Mouse (Mus musculus) embryo, embryonic 11 days (tissue): ENCODE measurements around the gene Pmm1.

ENCODE experiments used
- DNase-seq: peaks from one replicate; pipeline ENCODE4 v3.0.0-alpha.2; 2015

Pmm1 gene

GRCm38 (mm10) chr15:81955414-81955813 lies 5.3 kb downstream of the Pmm1 start:
- DNase-seq: no peak

- DNase-seq: no peak
These were observed 6.0 kb downstream of the Pmm1 start for GRCm38 (mm10) chr15:81954716-81955115.

DNA sequence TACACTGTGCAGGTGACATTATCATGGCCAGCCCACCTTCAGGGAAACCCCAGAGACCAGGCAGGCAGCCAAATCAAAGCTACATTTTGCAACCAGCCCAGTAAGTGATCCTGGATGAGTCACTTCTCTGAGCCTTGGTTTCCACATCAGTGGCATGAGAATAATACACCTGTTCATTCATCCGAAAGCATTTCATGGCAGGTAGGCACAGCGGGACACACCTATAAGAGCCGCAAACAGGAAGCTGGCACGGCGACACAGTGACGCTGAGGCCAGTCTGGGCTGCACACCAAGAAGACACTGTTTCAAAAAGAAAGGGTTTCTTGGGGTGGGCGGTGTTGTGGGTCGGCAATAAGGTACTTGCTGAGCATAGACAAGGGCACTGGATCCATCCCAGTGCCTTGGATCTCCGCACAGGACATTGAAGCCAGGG lies 6.6 kb downstream of the Pmm1 start:
- DNase-seq: no peak

GRCm38 (mm10) chr15:81952310-81952709 lies 8.4 kb downstream of the Pmm1 start:
- DNase-seq: no peak

DNA sequence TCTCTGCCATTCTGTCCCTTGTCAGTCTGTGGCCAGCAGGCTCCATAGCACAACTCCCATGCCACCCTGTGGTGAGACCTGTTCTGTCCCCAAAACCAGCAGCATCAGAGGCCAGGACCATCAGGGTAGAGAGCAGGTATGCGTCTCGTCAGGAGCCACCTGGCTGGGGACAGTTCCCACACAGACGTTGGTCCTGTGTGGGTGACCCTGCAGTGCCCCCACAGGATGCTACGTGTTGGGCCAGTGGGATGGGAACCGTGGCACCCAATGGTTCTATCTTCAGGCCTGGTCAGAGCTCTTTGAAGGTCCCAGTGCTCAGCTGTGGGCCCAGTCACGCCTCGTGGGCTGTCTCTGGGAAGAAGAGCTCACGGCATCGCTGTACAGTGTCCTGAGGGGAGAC lies 9.6 kb downstream of the Pmm1 start:
- DNase-seq: no peak

DNA sequence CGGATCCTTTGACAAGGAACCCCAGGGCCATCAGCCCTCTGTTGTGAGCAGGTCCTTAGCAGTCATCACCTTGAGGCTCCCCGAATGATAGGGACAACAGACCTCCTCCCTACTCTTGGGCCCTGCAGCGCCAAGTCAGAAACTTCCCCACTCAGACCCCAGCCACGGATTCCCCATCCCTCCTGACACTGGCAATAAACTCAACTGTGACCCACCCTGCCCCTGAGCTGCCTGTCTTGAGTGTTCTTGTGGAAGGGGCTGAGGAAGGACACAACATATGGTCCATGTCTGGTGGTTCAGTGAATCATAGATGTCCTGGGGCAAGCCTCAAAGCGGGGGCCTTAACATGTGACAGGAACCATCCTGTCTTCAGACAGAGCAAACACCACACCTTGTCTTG lies 10.0 kb downstream of the Pmm1 start:
- no peak for DNase-seq

GRCm38 (mm10) chr15:81949476-81950131 lies 11.1 kb downstream of the Pmm1 start:
- no peak for DNase-seq

DNA sequence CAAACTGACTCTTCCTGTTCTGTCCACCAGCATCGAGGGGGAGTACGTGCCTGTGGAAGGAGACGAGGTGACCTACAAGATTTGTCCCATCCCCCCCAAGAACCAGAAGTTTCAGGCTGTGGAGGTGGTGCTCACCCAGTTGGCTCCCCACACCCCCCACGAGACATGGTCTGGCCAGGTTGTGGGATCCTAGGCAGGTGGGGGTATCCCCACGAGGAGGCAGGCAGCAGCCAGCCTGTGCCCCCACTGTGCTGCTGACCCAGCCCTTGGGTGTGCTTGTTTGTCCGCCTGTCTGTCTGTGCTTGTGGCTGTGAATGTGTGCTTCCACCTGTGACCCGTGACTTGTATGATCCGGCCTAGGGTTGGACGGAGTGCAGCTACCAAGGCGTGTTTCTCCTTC lies 11.7 kb downstream of the Pmm1 start:
- DNase-seq: no peak

DNA sequence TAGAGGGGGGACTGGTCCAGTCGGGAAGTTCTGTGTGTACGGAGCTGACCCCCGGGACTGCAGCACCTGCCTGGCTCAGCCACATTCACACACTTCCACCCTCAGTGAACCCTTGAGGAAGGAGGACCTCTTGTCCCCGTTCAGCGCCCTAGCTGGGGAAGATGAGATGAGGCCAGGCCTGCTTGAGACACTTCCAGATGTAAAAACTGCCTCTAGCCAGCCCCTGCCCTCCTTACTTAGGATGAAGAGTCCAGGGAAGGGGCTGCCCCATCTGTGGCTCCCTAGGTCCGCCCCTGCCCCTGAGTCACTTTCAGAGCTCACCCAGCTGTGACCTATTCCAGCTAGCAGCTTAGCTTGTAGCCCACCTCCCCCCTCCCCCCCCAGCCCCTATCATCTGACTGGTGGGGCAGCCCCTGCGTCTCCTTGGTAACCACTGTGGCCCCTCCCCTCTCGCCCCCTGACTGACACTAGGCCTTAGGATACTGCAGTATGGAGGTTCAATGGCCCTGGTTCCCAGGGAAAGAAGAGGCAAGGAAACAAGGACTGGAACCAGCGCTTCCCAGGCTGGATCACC lies 17.5 kb downstream of the Pmm1 start:
- DNase-seq: peak; percentile 83

- DNase-seq: no peak
These were observed 19.7 kb downstream of the Pmm1 start for GRCm38 (mm10) chr15:81941010-81941409.

DNA sequence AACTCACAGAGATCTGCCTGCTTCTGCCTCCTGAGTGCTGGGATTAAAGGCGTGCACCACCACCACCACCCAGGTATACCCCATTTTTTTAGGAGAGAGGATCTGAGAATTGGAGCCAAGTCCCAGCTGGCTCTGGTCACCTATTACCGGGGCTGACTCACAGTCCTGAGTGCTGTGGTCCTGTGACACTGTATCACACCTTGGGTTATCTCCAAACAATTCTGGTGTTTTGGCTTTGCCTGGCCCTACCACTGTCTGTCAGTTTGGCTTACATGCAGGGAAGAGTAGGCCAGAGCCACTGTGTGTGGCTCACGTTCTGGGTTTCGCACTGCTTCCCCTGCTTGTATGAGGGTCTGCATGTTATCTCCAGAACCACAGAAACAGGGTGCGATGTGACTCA lies 20.5 kb downstream of the Pmm1 start:
- DNase-seq: no peak

DNA sequence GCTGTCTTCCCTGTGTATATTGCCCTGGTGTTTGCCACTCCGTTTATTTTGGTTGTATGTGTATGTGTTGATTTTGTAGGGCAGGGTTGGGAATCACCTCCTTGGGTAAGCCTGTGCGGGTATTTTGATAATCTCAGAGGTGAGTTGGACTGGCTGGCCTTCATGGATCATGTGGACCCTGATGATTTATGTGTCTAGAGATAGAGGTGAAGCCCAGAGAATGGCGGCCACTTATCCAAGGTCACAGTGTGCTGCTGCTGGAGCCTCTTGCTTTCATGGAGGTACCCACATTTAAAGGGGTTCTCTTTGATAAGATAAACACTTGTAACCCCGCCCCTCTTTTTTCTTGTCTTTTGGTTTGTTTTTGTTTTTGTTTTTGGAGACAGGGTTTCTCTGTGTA lies 21.0 kb downstream of the Pmm1 start:
- DNase-seq: no peak

DNA sequence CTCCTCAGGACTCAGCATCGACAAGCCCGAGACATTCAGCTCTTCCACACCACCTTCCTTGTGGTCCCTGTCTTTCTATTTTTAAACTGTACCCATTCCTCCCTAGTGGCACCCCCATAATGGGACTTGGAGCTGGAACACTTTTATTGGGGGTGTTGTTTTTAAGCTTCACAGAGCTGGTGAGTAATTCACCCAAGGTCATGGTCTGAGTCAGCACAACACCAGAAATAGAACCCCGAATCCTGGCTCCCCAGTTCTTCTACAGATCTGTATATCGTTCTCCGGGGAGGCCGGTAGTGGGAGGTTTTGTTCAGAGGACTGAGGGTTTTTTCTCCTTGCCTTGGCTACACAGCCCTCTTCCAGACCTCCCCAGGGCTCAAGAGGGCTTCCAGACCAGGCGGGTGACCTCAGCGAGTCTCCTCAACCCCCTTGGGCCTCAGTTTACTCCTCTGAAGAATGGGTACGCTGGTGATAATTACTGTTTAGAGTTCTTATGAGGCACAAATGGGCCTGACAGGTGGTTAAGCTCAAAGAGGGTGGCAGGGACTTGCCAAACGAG lies 21.5 kb downstream of the Pmm1 start:
- no peak for DNase-seq

DNA sequence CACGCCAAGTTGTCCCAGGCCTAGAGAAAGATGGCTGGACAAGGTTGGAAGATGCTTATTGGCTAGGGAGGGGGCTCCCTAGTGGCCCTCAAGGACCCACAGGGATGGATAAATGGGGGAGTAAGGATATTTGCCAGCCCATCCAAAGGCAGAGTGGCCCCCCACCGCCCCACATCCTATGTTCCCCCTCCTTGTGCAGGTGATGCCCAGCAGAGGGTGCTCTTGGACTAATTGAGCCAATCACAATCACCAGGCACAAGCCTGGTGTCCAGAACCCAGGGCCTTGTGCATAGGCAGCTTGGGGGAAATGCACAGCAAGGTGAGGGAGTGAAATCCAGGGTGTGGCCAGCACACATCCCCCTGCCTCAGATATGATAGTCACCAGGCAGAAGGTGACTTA lies 22.5 kb downstream of the Pmm1 start:
- peak; percentile 78 for DNase-seq

DNA sequence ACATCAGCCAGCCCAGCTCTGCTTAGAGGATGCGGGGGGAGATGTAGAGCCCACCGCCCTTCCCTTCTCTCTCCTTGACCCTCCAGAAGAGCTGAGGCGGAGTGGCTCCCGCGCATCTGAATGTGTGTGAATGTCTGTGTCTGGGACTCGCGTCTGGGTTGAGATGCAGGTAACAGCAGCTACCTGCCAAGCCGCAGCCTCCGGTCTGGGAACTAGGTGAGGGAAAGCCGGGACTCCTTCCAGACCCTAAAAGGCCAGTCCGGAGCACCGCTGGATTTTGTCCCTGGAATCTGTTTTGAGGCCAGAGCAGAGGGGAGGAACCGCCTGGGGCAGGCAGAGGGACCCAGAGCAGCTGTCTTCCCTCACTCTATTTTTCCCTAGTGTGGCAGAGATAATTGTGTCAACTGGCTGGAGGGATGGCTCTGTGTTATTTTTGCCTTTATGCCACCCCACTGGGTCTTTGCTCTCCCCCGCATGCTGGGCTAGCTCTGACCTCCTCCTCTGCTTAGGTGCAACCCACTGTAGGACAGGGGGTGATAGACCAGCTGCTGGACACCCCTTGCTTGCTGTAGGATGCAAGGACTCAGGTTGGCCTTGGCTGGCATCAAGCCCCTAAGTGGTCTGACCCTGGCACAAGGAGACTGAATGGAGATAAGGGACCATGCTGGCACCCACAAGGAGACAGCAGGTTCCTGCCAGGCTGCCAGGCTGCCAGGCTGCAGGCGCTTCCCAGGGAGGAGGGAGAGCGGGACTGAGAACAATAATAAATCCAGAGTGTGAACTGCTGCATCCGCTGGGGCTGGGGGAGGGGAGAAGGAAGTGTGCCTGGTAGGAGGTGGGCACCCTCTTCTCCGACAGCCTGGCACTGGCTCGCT lies 23.4 kb downstream of the Pmm1 start:
- peak; percentile 26 for DNase-seq

GRCm38 (mm10) chr15:81936679-81937078 lies 24.1 kb downstream of the Pmm1 start, which contains the start of gene Csdc2:
Gene Csdc2 (plus strand): TSS chr15:81936759.
- DNase-seq: peak; percentile 76

- DNase-seq: no peak
These were observed 24.7 kb downstream of the Pmm1 start for GRCm38 (mm10) chr15:81935869-81936637.

- DNase-seq: no peak
These were observed 26.7 kb downstream of the Pmm1 start for GRCm38 (mm10) chr15:81933986-81934385.

DNA sequence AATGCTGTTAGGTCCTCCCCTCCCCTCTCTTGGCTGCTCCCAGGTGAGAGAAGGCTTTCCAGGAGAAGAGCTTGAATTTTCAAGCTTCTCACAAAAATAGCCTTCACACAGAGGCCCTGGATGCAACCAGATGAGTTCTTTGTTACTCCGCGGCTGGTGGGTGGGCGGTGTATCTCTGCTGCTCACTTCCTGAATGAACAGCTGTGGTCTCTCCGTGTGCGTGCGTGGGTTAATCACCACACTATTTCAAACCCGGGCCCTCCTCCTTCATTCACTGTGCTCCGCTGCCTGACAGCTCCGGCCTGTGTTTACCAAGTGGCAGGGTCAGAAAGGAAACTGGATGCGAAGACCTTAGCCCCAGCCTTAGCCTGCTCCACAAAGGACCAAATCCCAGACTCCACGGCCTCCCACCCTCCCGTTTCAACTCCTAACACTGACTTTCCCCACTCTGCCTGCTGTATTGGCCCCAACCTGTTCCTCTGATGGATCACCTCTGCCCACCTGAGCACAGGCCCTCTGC lies 27.7 kb downstream of the Pmm1 start:
- peak; percentile 16 for DNase-seq

GRCm38 (mm10) chr15:81928277-81928676 lies 32.5 kb downstream of the Pmm1 start:
- DNase-seq: no peak

- DNase-seq: no peak
These were observed 33.0 kb downstream of the Pmm1 start for GRCm38 (mm10) chr15:81927741-81928140.

DNA sequence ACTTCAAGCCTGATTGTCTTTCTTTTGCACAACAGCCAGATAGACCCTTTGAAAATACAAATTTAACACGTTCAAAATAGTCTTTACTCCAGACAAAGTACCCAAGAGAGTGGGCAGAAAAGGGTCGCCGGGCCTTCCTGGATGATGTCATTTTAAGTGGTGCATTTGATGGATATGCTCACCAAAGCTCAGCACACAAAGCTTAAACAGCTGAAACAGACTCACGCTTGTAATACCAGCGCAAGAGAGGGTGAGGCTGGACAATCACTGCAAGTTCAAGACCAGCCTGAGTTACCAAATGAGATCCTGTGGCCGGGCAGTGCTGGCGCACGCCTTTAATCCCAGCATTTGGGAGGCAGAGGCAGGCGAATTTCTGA lies 34.3 kb downstream of the Pmm1 start:
- DNase-seq: no peak
